Mouse (Mus musculus) erythroblast, adult 5-6 weeks (primary cell): Measurements from ENCODE around the gene Ceacam1. TPM values are rescaled to one million over a fixed set of nuclear protein-coding genes. Genes with fewer than 3 reads are reported as not detected.
"Not testable (repeated sequence)": the region's sequence is repeated elsewhere in the genome, so short reads cannot be mapped to it uniquely, and the experiment has no call there.

Experiments used
- ATAC-seq: replicated peaks from 2 replicates; pipeline ENCODE4 v1.8.0; 2016; ENCODE audit warnings: moderate number of reproducible peaks, mild to moderate bottlenecking, moderate TSS enrichment, inconsistent platforms; ENCODE audit not compliant: poor library complexity, low FRiP score, severe bottlenecking
- total RNA-seq, 2 experiments: library from RNA; stranded (forward) in 1 of 2; stranded (reverse) in 1 of 2; fragments of 150-400 nt in 1 of 2; fragments of 200-764, 138-1000 nt in 1 of 2; gene quantifications; 2 replicates each; pipeline versions ENCODE4 v1.2.3 to v1.2.4; 2015 to 2017; ENCODE audit warnings: low replicate concordance in 2 of 2

The Ceacam1 gene
- total RNA-seq, 2 experiments from 2014 or later = 27.1 to 72.6 TPM

DNA sequence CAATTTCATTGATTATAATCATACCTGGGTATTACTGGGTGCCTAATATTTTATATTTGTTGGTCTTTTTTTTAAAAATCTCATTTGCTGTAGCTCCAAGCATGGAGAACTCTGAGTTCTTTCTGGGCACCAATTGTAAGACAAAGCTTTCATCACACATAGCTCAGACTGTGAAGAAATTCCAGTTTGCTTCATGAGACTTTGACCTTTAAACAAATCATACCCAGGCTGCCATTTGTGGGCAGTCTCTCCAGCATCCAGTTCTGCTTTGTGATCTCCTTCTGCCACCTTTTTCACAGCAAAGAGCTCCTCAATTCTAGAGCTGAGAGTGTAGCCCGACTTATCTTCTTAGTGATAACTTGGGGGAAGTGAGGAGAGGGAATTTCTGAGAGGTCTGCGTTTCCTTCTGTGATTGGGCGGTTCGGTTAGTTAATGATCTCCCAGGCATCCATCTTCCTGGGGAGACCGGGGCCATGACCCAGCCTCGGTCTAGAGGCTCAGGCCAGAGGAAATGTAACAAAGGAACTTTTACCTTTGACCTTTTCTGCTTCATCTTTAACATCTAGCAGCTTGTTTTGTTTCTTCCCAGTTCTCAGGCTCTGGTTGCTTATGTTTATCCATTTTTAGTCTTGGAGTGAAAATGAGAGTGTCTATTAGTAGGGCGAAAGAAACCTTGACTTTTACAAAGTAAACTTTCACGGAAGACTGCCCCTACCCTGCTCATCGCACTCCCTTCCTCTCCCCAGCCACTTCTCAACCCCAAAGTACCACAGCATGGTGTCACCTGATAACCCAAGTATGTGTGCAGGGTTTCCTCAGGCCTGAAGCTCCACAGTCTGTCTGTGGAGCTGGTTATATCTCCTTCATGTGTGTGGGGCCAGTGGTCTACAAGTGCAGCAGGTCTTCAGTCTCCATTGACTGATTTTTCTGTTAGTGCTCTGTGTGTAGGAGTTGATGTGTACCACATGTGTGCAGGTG is 27.2 kb downstream of the Ceacam1 start:
- ATAC-seq = no peak

DNA sequence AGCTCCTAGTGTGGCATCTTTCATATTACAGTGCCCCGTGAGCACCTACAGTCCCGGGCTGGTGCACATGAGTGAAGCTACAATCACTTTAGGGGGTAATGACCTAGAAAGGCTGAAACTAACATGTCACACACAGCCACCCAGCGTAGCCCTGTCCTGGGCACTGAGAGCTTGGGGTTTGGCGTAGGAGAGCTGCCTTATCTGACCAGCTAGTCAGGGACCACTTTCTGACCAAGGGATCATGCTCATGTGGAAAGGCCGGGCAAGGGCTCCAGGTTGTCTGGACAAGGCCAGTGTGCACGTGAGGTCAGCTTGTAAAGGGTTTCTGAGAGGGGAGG is 36.6 kb downstream of the Ceacam1 start:
- no peak for ATAC-seq

DNA sequence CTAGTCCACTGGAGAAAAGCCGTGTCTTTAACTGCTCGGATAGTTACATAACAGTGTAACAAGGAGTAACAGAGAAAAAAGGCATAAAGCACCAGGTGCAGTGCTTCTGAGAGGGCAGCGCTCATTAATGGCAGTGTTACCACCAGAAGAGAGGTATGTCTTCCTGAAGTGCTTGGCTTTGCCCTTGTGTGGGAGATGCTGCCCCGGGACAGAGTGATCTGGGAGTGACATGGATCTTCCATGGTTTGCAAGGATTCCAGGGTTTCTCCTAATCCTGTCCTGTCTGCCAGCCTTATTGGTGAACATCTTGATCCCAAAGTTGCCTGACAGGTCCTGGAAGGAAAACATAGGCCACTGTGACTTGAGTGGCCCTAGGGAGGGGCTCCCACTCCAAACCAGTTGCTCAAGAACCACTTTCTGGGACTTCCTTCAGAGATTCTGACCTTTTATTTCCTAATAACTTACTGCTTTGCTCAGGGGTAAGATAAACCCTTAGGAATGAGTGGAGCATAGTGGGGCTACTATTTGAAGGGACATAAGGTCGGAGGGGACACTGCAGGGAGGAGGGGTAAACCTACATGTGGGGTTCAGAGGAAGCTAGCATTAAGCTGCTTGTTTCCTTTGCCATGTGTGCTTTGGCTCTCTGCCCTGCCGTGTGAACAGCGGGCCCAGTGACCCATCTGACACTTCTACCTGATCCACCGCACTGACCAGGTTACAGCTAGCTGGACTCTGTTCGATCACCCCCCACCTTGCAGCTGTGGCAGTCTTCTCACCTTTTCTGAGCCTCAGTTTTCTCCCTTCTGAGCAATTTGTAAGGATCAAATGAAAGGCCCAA is 37.2 kb downstream of the Ceacam1 start:
- no peak for ATAC-seq

DNA sequence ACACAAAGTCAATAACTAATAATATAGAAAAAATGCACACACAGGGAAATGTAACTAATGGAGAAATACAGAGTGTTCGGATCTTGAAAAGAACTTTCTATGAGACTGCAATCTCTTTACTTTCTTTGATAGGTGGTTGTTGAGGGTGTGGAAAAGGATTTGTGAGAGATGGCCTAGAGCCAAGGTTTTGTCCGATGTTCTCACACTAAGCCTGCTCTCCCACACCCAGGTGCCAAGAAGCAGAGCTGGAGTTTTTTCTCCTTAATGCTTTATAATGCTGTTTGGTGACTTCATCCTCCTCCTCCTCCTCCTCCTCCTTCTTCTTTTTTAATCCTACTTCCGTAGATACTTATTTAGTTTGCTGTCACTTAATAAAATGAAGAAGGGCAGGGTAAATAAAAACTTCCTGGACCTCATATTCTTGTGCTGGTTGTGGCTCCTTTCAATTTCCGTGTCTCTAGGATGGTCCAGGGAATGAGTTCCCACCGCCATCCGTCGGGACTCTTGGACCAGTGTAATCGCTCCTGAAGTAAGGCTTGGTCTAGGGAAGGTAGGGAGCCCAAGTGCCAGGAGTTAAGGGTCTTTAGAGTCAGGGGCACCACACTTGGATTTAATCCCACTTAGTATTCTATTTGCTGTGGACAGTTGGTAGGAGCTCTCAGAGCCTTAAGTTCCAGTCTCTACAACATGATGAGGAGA is 38.1 kb downstream of the Ceacam1 start:
- no peak for ATAC-seq

DNA sequence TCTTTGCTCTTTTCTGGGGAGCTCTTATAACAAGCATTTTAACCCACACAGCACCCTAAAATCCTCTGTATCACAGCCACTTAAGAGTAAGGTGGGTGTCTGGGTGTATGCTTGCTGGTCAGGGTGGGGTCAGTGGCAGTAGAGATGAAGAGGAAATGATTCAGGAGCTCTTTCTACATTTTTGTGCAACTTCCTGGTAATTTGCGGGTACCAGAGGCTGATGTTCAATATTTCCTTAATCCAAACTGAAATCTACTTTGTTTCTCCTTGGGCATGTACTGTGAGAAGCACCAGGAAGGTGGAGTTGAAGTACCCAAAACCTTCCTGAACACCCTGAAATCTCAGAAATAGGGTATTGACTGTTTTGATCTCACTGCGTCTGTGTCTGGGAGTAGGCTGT is 40.7 kb downstream of the Ceacam1 start:
- ATAC-seq = no peak

DNA sequence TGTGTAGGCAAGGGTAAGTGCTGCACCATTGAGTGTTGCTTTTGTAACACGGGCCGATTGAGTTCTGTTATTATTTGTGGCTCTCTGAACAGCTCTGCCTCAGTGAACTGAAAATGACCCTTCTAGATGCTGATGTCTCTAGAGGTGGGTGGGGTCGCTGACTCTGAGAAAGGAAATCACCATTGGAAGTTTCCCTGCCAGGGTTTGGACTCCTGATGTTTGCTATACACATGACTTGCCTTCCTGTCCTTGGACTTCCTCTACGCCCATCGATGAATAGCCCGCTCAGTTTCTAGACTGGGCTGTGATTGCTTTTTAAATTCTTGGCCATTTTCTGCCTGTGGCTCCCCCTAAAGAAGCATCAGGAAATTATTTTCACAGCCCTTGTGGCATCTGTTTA is 41.2 kb downstream of the Ceacam1 start:
- no peak for ATAC-seq

DNA sequence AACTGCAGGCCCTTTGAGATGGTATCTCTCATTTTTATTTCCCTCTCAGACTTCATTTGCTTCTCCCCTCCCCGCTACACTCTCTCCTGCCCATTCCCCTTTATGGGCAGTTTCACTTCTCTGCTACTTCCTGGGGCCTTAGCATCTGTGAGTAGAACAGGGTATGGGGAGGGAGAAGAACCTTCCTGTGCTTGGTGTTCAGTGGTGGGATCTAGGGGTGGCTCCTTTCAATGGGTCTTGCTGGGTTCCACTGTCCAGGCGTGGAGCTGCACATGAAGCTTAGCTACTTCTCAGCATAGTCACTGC is 41.9 kb downstream of the Ceacam1 start:
- no peak for ATAC-seq

DNA sequence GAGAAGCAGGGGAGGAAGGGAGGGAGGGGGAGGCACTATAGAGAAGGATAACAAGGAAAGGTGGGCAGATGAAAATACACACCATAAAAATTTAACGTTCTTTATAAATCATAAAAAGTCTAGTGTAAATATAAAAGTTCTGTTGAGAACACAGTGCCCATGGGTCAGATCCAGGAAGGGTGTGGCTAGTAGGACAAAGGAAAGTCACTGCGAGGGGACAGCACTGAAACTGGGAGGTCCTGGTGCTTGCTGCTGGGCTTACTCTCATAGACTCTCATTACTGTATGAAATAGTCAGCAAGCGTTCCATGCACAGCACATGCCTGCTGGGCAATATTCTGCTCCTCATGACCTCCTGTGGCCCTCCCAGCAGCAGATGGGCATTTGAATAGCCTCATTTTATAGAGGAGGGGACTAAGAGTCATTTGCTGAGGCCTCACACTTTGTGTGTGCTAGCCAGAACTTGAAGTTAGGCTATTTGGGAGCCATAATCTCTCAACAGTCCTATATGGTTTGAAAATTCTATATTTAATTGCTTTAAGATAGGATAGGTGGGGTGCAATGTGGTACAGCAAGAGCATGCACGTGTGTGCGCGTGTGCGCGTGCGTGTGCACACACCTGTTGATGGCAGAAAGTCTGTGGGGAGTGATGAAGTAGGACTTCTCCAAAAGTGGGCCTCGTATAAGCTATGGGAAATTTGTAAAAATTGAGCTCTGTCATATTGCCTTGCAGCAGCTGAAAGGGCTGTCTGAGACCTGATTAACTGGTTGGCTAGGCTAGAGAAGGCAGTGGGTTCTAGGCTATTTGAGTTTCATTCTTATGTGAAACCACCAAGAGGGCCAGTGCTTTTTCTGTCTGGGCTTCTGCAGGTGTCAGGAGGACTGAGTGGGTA is 42.5 kb downstream of the Ceacam1 start:
- no peak for ATAC-seq

DNA sequence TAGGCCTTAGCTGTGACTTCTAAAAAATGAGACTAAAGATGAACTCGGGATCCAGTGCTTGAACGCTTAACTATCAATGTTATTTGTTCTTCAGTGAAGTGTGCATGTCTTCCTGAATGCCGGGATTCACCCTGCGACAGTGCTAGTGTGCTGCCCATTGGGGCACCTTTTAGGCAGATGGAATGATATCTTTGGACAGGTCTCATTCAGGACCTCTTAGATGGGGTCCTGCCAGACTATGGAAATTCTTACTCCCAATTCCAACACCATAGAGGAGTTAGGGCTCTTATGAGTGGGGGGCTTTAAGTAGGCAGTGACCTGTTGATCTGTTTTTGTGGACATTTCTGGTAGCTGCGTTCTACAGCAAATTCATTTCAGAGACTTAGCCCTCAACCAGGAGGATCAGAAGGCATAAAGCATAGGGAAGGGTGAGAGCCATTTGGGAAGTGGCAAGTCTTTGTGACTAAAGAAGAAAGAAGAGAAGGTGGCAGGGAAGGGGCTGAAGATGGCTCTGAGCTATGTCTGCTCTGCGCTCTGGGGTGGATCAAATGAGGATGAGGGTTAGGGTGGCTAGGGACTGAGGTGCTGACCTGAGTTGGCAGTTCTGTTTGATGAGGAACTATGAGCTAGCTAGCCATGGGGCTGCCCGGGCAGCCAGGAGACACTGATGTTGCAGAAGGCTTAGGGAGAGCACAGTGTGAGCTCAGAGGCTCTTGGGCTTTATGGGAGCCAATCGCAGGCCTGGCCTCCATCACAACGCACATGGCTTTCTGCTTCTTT is 43.4 kb downstream of the Ceacam1 start:
- ATAC-seq = no peak

DNA sequence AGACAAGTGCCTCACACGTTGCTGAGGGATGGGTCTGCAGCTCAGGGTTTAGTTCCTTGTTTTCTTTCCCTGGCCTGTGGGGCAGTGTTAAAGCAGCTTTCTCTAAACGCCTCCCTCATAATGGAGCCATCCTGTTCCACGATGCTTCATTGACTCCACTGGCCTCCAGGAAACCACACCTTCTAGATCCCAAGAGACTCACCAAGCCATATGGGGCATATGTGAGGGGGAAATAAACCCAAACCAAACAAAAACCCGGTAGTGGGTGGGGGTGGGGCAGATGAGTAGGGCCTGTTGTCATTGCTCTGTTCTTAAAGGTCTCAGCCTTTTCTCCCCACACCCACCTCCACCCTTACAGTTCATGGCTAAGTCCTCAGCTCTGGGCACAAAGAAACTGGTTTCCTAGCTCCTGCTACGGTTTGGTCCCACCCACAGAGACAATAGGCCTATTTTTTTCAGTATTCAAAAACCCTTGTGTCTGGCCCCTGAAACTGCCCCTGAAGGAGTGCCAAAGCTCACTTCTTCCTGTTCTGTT is 44.3 kb downstream of the Ceacam1 start:
- no peak for ATAC-seq

DNA sequence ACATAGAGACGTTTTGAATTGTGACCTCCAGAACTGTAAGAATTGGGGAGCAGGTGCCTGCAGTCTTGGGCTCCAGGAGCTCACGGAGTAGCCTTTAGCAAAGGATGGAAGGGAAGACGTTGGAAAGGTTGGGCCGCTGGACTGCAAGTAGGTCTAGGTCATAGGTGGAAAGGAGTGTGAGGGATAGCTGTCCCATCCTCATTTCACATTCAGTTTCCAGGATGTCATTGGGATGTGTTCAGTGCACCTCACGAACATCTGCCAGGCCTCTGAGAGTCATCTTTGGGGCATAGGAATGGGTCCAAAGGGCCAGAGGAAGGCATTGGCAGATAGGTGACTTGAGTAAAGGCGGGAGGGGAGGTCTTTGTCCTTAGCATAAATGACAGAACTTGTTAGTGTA is 45.0 kb downstream of the Ceacam1 start:
- ATAC-seq = no peak

DNA sequence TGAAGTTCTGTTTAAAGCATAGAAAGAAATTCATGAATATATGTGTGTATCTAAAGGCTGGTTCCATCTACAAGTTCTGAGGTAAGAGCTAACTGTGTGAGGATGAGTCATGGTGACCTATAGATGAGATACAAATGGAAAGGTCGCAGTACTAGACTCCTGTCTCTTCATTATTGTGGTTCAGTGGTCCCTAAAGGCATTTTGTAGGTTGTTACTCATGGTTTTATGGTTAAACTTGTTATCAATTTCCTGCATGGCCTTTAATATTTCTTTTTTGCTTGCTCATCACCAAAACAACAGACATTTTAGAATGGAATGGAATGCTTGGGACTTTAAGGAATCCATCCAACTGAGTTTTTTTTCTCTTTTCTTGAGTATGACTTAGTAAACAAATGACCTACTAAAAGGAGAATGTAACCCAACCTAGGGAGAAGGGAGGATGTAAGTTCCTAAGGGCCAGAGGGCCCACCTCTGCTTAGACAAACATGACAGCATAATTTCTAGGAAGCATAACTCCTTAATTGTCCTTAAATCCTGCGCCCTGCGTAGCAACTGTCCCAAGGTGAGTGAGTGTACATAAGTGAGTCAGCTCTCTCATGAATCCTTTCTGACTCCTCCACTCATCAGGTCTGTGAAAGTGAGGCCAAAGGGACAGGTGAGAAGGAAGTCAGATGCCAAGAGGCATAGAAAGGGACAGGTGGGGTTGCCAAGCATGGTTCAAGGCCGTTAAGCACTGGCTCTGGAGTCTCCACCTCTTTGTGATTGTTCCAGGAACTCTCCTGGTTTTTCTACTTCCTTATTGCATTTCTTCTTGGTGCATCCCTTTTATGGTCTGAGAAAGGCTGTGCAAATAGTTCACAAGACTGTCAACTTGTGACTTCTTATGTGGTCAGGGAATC is 47.3 kb downstream of the Ceacam1 start:
- ATAC-seq = no peak

DNA sequence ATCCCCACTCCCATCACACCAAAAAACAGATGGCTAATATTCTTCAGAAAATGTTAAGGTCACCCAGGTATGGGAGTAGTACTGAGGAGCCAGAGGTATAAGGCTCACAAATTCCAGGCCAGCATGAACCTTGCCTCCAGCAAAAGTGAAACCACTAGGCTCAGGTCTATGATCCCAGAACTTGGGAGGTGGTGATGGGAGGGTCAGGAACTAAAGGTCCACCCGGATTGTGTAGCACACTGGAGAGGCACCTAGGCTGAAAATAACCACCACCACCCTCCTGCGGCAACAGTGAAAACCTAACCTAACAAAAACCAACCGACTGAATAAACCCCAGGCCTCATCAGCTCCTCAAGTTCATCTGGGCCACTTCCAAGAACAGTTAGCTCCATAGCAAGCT is 49.1 kb downstream of the Ceacam1 start:
- ATAC-seq = no peak

DNA sequence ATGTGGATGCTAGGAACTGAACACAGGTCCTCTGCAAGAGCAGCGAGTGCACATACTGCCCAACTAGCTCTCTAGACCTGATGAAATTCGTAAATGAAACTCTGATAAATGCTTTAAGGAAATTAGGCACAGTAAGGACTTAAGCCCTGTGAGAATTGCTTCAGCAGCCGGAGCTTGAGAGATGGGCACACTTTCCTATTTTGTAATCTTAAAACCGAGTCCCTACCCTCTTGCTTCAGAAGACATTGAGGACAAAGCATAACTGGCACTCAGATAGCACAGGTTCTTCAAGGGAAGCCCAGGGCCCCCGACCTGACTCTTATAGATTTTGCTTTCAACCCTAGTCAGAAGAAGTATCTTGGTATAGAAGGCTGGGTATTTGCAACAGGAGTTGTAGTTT is 50.3 kb downstream of the Ceacam1 start:
- ATAC-seq = no peak

DNA sequence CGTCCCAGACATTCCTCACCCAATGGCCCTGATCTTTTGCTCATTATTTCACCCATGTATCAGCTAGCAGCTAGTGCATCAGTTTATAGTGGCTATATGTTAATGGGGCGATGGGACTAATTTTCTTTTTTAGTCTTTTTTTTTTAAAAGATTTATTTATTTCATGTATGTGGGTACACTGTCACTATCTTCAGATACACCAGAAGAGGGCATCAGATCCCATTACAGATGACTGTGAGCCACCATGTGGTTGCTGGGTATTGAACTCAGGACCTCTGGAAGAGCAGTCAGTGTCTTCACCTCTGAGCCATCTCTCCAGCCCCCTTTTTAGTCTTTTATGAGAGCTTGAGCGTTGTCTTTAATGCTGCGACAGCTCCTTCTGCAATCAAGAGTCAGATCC is 51.0 kb downstream of the Ceacam1 start:
- not testable (repeated sequence) for ATAC-seq

DNA sequence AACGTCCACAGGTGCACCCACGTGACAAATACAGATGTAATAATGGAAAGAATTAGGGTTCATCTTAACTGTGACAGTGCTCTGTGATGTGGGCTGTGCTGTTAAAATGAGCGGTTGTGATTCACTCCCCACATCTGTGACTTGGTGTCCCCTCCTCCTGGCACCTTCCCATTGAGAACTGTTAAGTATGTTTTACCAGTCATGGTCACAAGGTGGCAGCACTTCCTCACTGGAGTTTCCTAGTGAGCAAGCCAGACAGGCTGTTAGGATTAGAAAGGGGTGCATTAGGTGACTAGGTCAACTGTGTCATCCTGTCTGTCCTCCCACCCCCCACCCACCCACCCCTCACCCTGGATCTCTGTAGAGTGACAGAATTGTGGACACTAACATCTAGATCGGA is 53.0 kb downstream of the Ceacam1 start:
- peak; percentile 59 for ATAC-seq

DNA sequence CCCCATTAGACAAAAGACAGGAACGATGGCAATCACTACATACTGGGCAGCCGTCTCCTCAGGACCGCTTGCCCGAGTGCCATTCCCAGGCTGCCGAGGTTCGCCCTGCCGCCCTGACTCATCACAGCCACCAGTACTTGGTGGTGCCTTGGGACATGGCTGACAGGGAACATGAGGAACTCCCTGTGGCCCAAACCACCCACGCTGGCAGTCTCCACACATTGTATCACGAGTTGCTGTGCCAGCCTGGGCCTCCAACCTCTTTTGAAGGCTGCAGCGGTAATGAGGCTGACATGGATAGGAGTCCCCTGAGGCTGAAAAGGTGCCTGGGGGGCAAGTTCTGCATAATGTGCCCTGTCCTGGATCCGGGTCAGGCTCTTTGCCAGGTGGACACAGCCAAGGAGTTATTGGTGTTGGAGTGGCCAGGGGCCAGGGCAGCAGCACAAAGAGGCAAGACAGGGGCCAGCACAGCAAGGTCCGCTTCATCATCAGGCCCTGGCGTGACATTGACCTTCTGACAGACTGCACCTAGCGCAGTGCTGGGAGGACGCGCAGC is 55.0 kb downstream of the Ceacam1 start:
- no peak for ATAC-seq
